Mouse (Mus musculus): Measurements from ENCODE around the gene Lzts2. TPM values are rescaled to one million over a fixed set of nuclear protein-coding genes. Genes with fewer than 3 reads are reported as not detected.
A peak's percentile ranks its signal among the peaks of the same experiment; 100 is the strongest.

The Lzts2 gene
- total RNA-seq, 2 experiments from 2014 or later, result 30.8 to 32.2 TPM

- intact Hi-C loops (cut with DNase I), result loop anchor here (5.0 kb wide), 1 partner anchor 114 kb away; the partner anchor contains the start of gene Slf2
These were observed 32.5 kb downstream of the Lzts2 start for GRCm38 (mm10) chr19:45046523-45047321.

GRCm38 (mm10) chr19:45047417-45047934 lies 33.3 kb downstream of the Lzts2 start, which contains the start of gene Sfxn3:
Gene Sfxn3 (plus strand): TSS chr19:45047503.
- intact Hi-C loops (cut with DNase I), result loop anchor here (5.0 kb wide), 1 partner anchor 115 kb away; the partner anchor contains the start of gene Slf2
- peak; percentile 92 to 96 for DNase-seq (ENCODE audit: low spot score in 2 of 2)

More at GRCm38 (mm10) chr19:45046523-45047321, 32.5 kb downstream of the Lzts2 start:
- peak; percentile 88 to 89 for DNase-seq (ENCODE audit: low spot score in 2 of 2)

GRCm38 (mm10) chr19:45047935-45048643 lies 33.9 kb downstream of the Lzts2 start:
- DNase-seq (ENCODE audit: low spot score in 2 of 2), result peak; percentile 76 to 98
- intact Hi-C loops (cut with DNase I), result loop anchor here (1.0 to 5.0 kb wide), 2 partner anchors 31 to 116 kb away; partner anchors contain the start of gene Slf2

- no peak for DNase-seq (ENCODE audit: low spot score in 2 of 2)
These were observed 34.6 kb downstream of the Lzts2 start for GRCm38 (mm10) chr19:45048644-45049365.

GRCm38 (mm10) chr19:45049523-45049922 lies 35.3 kb downstream of the Lzts2 start:
- intact Hi-C loops (cut with DNase I), result loop anchor here (5.0 kb wide), 1 partner anchor 117 kb away; the partner anchor contains the start of gene Slf2
- no peak for DNase-seq (ENCODE audit: low spot score in 2 of 2)

More at GRCm38 (mm10) chr19:45048644-45049365, 34.6 kb downstream of the Lzts2 start:
- intact Hi-C loops (cut with DNase I), result loop anchor here (1.0 to 5.0 kb wide), 2 partner anchors 32 to 117 kb away; partner anchors contain the start of gene Slf2

GRCm38 (mm10) chr19:45053451-45053850 lies 39.2 kb downstream of the Lzts2 start:
- DNase-seq (ENCODE audit: low spot score in 2 of 2), result no peak
- intact Hi-C loops (cut with DNase I), result no loop called here

GRCm38 (mm10) chr19:45054892-45055690 lies 40.9 kb downstream of the Lzts2 start:
- intact Hi-C loops (cut with DNase I), result no loop called here
- DNase-seq (ENCODE audit: low spot score in 2 of 2), result peak in 1 of 2 experiments; percentile 86

- intact Hi-C loops (cut with DNase I), result no loop called here
- peak in 1 of 2 experiments; percentile 81 for DNase-seq (ENCODE audit: low spot score in 2 of 2)
These were observed 42.1 kb downstream of the Lzts2 start for GRCm38 (mm10) chr19:45056364-45056763.

- intact Hi-C loops (cut with DNase I), result no loop called here
- no peak for DNase-seq (ENCODE audit: low spot score in 2 of 2)
These were observed 42.9 kb downstream of the Lzts2 start for GRCm38 (mm10) chr19:45056908-45057698.

- no peak for DNase-seq (ENCODE audit: low spot score in 2 of 2)
- intact Hi-C loops (cut with DNase I), result loop anchor here (1.0 kb wide), 1 partner anchor 17 kb away; no protein-coding TSS in a partner anchor
These were observed 43.5 kb downstream of the Lzts2 start for GRCm38 (mm10) chr19:45057724-45058112.

- peak; percentile 92 to 96 for DNase-seq (ENCODE audit: low spot score in 2 of 2)
- intact Hi-C loops (cut with DNase I), result loop anchor here (1.0 kb wide), 1 partner anchor 16 kb away; no protein-coding TSS in a partner anchor
These were observed 44.1 kb downstream of the Lzts2 start for GRCm38 (mm10) chr19:45058113-45058839.

GRCm38 (mm10) chr19:45058841-45059240 lies 44.6 kb downstream of the Lzts2 start:
- no peak for DNase-seq (ENCODE audit: low spot score in 2 of 2)
- intact Hi-C loops (cut with DNase I), result loop anchor here (1.0 kb wide), 1 partner anchor 15 kb away; no protein-coding TSS in a partner anchor

- intact Hi-C loops (cut with DNase I), result no loop called here
- DNase-seq (ENCODE audit: low spot score in 2 of 2), result peak in 1 of 2 experiments; percentile 42
These were observed 49.5 kb downstream of the Lzts2 start for GRCm38 (mm10) chr19:45063565-45064292.

- intact Hi-C loops (cut with DNase I), result no loop called here
- DNase-seq (ENCODE audit: low spot score in 2 of 2), result no peak
These were observed 51.0 kb downstream of the Lzts2 start for GRCm38 (mm10) chr19:45065226-45065625.

GRCm38 (mm10) chr19:45067170-45067569 lies 53.0 kb downstream of the Lzts2 start:
- intact Hi-C loops (cut with DNase I), result no loop called here

More at GRCm38 (mm10) chr19:45067170-45067569, 53.0 kb downstream of the Lzts2 start:
- DNase-seq (ENCODE audit: low spot score in 2 of 2), result no peak

Measured in left cerebral cortex, postnatal 25 days (tissue).